Mouse (Mus musculus): ENCODE measurements at regions not wholly inside any gene's neighbourhood (a gene's known extent, or its start where the extent isn't known, plus 50 kb on each side); places are given as distances from the start of the nearest gene placed in this dataset.

GRCm38 (mm10) chr17:7467638-7468037 is 82.4 kb upstream of the Unc93a2 start:
- 75% methylated on average over 3 of the region's 3 CpGs for WGBS

GRCm38 (mm10) chr17:7464901-7465300 is 79.6 kb upstream of the Unc93a2 start:
- no peaks in the 10 kb centered on the region for H3K4me1 ChIP-seq (ENCODE audit: control insufficient read depth, insufficient read depth, low read length)
- 60% methylated on average over 3 of the region's 3 CpGs for WGBS
- DNase-seq, result no peak
- TF ChIP-seq CTCF (IDR thresholded peaks at IDR 0.05; ENCODE audit: insufficient read depth, low read length) (no peak), POLR2A (IDR thresholded peaks at IDR 0.05; ENCODE audit: borderline replicate concordance, extremely low read depth, low read depth, low read length) (no peak)
- H3K4me3 ChIP-seq (replicated peaks; ENCODE audit: extremely low read depth, low read depth, low read length), result no peak overlapping the region

More at GRCm38 (mm10) chr17:7467638-7468037, 82.4 kb upstream of the Unc93a2 start:
- H3K4me1 ChIP-seq (ENCODE audit: control insufficient read depth, insufficient read depth, low read length), result no peaks in the 10 kb centered on the region
- no peak overlapping the region for H3K4me3 ChIP-seq (replicated peaks; ENCODE audit: extremely low read depth, low read depth, low read length)
- TF ChIP-seq POLR2A (IDR thresholded peaks at IDR 0.05; ENCODE audit: borderline replicate concordance, extremely low read depth, low read depth, low read length), result no peak
- DNase-seq, result no peak

- no peaks in the 10 kb centered on the region for H3K4me1 ChIP-seq (ENCODE audit: control insufficient read depth, insufficient read depth, low read length)
- TF ChIP-seq POLR2A (IDR thresholded peaks at IDR 0.05; ENCODE audit: borderline replicate concordance, extremely low read depth, low read depth, low read length) (no peak), CTCF (IDR thresholded peaks at IDR 0.05; ENCODE audit: insufficient read depth, low read length) (no peak)
- 46% methylated on average over 6 of the region's 6 CpGs for WGBS
Measured at GRCm38 (mm10) chr17:7461164-7461563, 75.9 kb upstream of the Unc93a2 start.

GRCm38 (mm10) chr17:7456939-7457338 is 71.7 kb upstream of the Unc93a2 start:
- no peak overlapping the region for H3K4me3 ChIP-seq (replicated peaks; ENCODE audit: extremely low read depth, low read depth, low read length)
- WGBS, result 79% methylated on average over 11 of the region's 11 CpGs
- no peak for DNase-seq
- H3K4me1 ChIP-seq (ENCODE audit: control insufficient read depth, insufficient read depth, low read length), result no peaks in the 10 kb centered on the region
- TF ChIP-seq CTCF (IDR thresholded peaks at IDR 0.05; ENCODE audit: insufficient read depth, low read length) (no peak), POLR2A (IDR thresholded peaks at IDR 0.05; ENCODE audit: borderline replicate concordance, extremely low read depth, low read depth, low read length) (no peak)

More at GRCm38 (mm10) chr17:7461164-7461563, 75.9 kb upstream of the Unc93a2 start:
- no peak for DNase-seq
- no peak overlapping the region for H3K4me3 ChIP-seq (replicated peaks; ENCODE audit: extremely low read depth, low read depth, low read length)

- Histone ChIP-seq H3K4me3 (replicated peaks; ENCODE audit: extremely low read depth, low read depth, low read length) (no peak overlapping the region), H3K4me1 (ENCODE audit: control insufficient read depth, insufficient read depth, low read length) (no peaks in the 10 kb centered on the region)
- TF ChIP-seq POLR2A (IDR thresholded peaks at IDR 0.05; ENCODE audit: borderline replicate concordance, extremely low read depth, low read depth, low read length), result no peak
- no peak for TF ChIP-seq CTCF (IDR thresholded peaks at IDR 0.05; ENCODE audit: insufficient read depth, low read length)
- WGBS, result 41% methylated on average over 1 of the region's 1 CpGs
- peak; percentile 26 for DNase-seq
Measured at GRCm38 (mm10) chr17:7443822-7444221, 58.6 kb upstream of the Unc93a2 start.

- DNase-seq, result no peak
- Histone ChIP-seq H3K4me1 (ENCODE audit: control insufficient read depth, insufficient read depth, low read length) (no peaks in the 10 kb centered on the region; the same call in 1 of the 2 replicates), H3K4me3 (replicated peaks; ENCODE audit: extremely low read depth, low read depth, low read length) (no peak overlapping the region)
- TF ChIP-seq POLR2A (IDR thresholded peaks at IDR 0.05; ENCODE audit: borderline replicate concordance, extremely low read depth, low read depth, low read length) (no peak), CTCF (IDR thresholded peaks at IDR 0.05; ENCODE audit: insufficient read depth, low read length) (no peak)
- WGBS, result 74% methylated on average over 3 of the region's 3 CpGs
Measured at GRCm38 (mm10) chr17:7435075-7435474, 49.8 kb upstream of the Unc93a2 start.
